ENCODE assay signal across 8 mouse cellular contexts in genomic region chr10:53398540-53398902, GRCm38 (mm10). TPM values are rescaled to one million over a fixed set of nuclear protein-coding genes. Genes with fewer than 3 reads are reported as not detected.
A peak's percentile ranks its signal among the peaks of the same experiment; 100 is the strongest.
DNase-seq lines count a peak whose midpoint lies in the region; ATAC-seq and TF ChIP-seq lines count a peak whose summit lies in the region.

No protein-coding gene starts in this region.

- 8% methylated on average over 9 of the region's 9 CpGs for WGBS in kidney, postnatal 0 days
- WGBS in small intestine, adult 2 months, result 13% methylated on average over 9 of the region's 9 CpGs

- H3K27me3 ChIP-seq in kidney, postnatal 0 days (ENCODE audit: insufficient read depth, low read length), result no peaks in the 10 kb centered on the region
- no peaks in the 10 kb centered on the region for H3K27me3 ChIP-seq in small intestine, adult 2 months (ENCODE audit: control insufficient read depth, insufficient read depth, low read length)

- peak; percentile 8 for DNase-seq in kidney, adult 18-20 months
- no peak for DNase-seq in kidney, adult 9 months
- DNase-seq in embryo, embryonic 11 days, result peak; percentile 67
- DNase-seq in heart, adult 8-10 months (ENCODE audit: low spot score), result peak; percentile 80
- peak; percentile 70 for DNase-seq in kidney, postnatal 0 days (ENCODE audit: low spot score)
- DNase-seq in lung, postnatal 4 days, result peak; percentile 48 to 60

- H3K9ac ChIP-seq in kidney, postnatal 0 days (ENCODE audit: low read depth, low read length), result peak overlapping the region; percentile 28; the same call in 1 of the 2 replicates

- H3K27ac ChIP-seq in kidney, postnatal 0 days, result peak overlapping the region; percentile 55
- no peak overlapping the region; the same call in 1 of the 2 replicates for H3K27ac ChIP-seq in small intestine, adult 2 months (ENCODE audit: insufficient read depth, low read depth, low read length)

- H3K36me3 ChIP-seq in kidney, postnatal 0 days (ENCODE audit: insufficient read depth, low read length), result no peaks in the 10 kb centered on the region
- H3K36me3 ChIP-seq in small intestine, adult 2 months (ENCODE audit: control insufficient read depth, insufficient read depth, low read length), result no peaks in the 10 kb centered on the region

- ATAC-seq in kidney, postnatal 0 days (replicated peaks; ENCODE audit: low FRiP score, low read depth), result peak; percentile 54; the same call in 1 of the 2 replicates
- no peak for ATAC-seq in inflammation-experienced regulatory T-cells, adult 6 months

- no peaks in the 10 kb centered on the region for H3K4me1 ChIP-seq in kidney, postnatal 0 days (replicated peaks; ENCODE audit: insufficient read depth, low read length)
- H3K4me1 ChIP-seq in small intestine, adult 2 months (ENCODE audit: control insufficient read depth, insufficient read depth, insufficient read length, low read length), result no peaks in the 10 kb centered on the region

- no peak for TF ChIP-seq POLR2A in small intestine, adult 2 months (IDR thresholded peaks at IDR 0.05; ENCODE audit: low read depth, low read length)

- no peak for TF ChIP-seq CTCF in kidney, postnatal 0 days (IDR thresholded peaks at IDR 0.05; ENCODE audit: low read depth)
- TF ChIP-seq CTCF in small intestine, adult 2 months (IDR thresholded peaks at IDR 0.05; ENCODE audit: extremely low read depth, insufficient read length, insufficient replicate concordance, low read depth, low read length), result no peak

- H3K9me3 ChIP-seq in kidney, postnatal 0 days (replicated peaks; ENCODE audit: low read length), result no peaks in the 10 kb centered on the region

- peak overlapping the region; percentile 42 for H3K4me2 ChIP-seq in kidney, postnatal 0 days (ENCODE audit: low read length)

- peak overlapping the region; percentile 20 for H3K4me3 ChIP-seq in kidney, postnatal 0 days (replicated peaks; ENCODE audit: low read depth, low read length)
- H3K4me3 ChIP-seq in small intestine, adult 2 months (ENCODE audit: low read depth, low read length), result peak overlapping the region; percentile 38

RNA-seq across cellular contexts. Expression of gene Cep85l, which starts 18.8 kb away (rescaled TPM):
- 10 to 100 TPM; 13.1 to 16.0 (median 14.3) TPM for total RNA-seq in heart, adult 8-10 months (2022)
- 4.3 and 4.7 TPM in 2 replicates for polyA plus RNA-seq in kidney, postnatal 0 days (2015; fragmentation: Nextera tagmentation; extraction: Ambion mirVana)
- 0.28 and 0.43 TPM in 2 replicates for polyA plus RNA-seq in small intestine, adult 2 months (2012; rRNA removed)
- polyA plus RNA-seq in inflammation-experienced regulatory T-cells, adult 6 months (2017; shearing (Covaris generic)), result 1 to 10 TPM; 1.6 to 3.4 (median 2.6) TPM
